Mouse (Mus musculus) adipocyte (in vitro differentiated cells): ENCODE results near the gene Meaf6.
A peak's percentile ranks its signal among the peaks of the same experiment; 100 is the strongest.

ENCODE experiments used
- DNase-seq: peaks from one replicate; pipeline ENCODE4 v3.0.0-alpha.2; 2016; ENCODE audit warnings: low spot score

Meaf6 gene

DNA sequence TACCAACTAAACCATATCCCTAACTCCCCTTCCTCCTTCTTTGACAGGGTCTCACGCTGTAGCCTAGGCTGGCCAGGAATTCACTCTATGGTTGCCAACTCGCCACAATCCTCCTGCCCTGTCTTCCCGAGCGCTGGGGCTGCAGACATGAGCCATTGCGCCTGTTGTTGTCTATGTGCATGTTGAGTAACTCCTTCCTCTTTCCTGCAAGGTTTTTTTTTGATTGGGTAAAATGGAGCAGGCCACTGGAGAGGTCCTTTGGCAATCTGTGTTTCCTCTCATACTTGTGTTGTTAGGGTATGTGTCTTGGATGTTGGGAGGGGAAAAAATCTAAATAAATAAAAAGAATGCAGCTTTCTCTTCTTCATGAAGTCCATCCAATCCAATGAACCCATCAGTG lies 59.3 kb downstream of the Meaf6 start:
- no peak for DNase-seq

DNA sequence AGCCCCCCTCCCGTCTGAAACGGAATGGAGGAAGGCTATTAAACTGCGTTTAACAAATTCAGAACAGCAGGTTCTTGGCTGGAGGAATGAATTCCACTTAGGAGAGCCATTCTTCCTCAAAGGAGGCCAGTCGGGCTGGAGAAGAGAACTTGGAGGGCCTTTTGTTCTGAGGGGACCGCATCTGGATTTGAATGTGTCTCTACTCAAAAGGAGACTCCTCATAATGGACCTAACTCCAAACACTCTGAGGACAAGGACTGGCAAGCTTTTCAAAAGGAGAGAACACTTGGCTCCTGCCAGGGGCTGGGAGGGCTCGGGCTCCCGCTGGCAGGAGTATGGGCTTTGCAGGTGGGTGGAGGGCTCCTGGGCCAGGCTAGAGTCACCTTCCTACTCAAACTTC lies 59.7 kb downstream of the Meaf6 start:
- DNase-seq, result no peak

DNA sequence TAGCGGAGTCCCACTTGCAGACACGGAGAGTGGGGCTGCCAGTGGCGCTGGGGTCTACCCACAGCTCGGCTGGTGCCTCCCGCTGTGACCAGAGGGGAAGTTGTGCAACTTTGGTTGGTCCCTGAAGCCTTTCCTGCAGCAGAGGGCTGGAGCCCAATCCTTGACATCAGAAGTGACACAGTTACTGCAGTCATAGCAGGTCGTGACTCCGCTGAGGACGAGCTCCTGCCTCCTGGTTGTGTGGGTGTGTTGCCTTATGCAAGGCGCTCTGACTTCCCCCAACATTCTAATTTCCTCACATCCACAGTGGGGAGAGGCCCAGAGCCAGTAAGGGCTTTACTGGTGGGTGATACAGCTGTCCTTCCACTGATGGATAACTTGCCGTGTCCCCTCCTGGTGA lies 60.3 kb downstream of the Meaf6 start:
- DNase-seq, result peak; percentile 30

GRCm38 (mm10) chr4:125147970-125148369 lies 63.0 kb downstream of the Meaf6 start:
- DNase-seq, result no peak

DNA sequence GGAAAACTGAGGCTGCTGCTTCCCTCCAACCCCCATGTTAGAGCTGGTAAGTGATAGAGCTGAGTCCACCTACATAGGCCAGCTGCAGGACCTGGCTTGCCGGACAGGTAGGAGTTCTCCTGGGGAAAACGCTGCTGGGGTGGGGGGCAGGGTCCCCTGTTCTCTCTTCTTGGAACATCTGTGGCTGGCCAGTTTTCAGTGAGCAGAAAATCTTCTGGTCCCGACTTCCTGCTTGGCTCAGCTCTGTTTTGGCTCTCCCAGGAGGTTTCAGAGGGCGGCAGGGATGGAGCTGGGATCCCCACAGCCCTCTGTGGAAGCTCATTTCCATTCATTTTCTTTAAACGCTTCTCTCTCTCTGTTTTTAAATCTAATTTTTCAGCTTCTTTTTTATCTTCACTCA lies 64.5 kb downstream of the Meaf6 start:
- no peak for DNase-seq

GRCm38 (mm10) chr4:125152469-125152868 lies 67.5 kb downstream of the Meaf6 start:
- no peak for DNase-seq

DNA sequence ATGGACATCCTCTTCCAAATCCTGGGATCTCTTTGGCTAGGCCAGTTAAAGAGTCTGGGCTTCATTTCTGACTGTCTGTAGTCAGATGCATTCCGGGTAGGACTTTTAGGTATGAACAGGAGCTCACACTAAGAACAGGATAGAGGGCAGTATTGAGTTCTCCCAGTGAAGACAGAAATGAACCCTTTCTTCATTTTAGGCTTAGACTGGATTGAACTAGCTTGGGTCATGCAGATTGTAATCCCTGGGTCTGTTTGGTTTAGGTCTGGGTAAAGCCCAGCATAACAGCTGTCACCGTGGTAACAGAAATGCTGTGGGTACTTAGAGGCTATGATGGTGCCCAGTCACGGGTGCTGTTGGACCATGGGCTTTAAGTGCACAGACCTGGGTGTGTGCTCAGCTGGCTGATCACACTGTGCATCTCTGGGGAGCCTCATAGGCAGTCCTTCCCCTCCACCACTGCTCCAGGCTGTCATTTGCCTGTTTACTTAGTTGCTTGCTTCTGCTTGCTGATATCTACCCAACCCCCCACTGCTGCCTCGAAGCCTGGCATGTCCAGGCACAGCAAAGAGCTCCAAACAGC lies 68.8 kb downstream of the Meaf6 start:
- DNase-seq, result no peak

DNA sequence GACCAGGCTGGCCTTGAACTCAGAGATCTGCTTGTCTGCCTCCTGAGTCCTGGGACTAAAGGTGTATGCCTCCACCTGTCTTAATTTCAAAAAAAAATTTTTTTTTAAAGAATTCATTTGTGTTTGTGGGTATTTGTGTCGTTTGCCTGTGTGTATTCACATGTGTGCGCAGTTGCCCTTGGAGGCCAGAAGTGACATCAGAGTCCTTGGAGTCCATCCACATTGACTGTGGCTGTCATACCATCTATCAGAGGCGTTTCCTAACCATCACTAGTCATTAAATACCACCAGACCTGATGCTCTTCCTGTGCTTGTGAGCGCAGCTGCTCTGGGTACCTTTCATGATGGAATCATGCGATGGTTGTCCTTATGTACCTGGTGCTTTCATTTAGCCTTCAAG lies 70.7 kb downstream of the Meaf6 start:
- DNase-seq, result no peak

DNA sequence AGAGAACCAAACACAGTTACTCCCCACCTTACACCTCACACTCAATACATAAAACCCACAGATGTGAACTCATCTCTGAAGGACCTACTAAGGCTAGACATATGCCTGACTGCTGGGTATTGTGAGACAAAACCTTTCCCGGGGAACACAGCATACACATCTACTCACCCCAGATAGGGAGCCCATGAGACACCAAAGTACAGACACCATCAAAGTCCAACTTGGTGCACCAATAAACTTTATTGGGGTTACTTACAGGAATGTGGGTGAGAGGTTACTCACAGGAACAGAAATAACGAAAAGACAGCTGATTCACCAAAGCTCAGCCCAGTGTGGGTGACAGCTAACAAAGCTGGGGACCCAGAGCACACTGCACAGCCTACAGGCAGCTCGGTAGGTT lies 72.4 kb downstream of the Meaf6 start:
- DNase-seq, result no peak

GRCm38 (mm10) chr4:125158081-125158480 lies 73.1 kb downstream of the Meaf6 start:
- DNase-seq, result peak; percentile 17

- no peak for DNase-seq
Observed at GRCm38 (mm10) chr4:125158581-125159317, 73.8 kb downstream of the Meaf6 start.

DNA sequence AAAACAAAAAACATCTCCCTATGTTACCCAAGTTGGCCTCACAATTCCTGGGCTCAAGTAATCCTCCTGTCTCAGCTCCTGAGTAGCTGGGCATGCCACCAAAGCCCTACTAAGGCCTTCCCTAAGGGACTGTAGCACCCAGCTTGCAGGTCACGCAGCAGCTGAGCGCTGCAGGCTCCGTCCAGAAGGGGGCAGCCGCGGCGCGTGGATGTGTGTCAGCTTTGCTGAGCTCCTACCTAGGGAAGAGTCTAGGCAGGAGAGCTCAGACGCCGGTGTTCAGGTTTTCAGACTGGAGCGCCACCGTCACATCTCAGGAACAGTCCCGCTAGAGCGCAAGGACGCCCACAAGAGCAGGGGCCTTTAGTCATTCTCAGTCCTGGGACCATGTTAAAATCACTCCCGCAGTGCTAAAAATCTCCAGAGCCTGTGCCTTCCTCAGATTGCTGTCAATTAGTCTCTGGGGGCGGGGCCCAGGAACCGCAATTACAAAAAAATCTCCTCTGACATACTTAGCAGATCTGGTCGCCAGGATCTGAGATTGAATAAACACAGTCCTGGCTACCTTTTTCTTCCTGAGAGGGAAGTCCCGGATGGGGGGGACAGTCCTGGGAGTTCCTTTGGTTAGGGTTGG lies 75.5 kb downstream of the Meaf6 start:
- DNase-seq, result peak; percentile 79

DNA sequence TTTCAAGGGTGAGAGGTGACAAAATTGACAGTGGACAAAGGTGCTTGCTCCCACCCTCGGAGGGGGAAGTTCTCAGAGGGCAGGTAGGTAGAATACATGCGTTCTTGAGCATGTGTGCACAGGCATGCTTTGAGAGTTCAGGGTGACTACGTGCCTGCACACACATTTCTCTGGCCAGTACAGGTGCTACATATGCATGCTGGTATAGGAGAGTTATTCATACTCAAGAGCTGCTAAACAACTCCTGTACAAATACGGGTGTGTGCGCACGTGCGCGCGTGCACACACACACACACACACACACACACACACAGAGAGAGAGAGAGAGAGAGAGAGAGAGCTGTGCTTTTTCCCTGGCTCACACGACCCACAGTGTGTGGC lies 76.0 kb downstream of the Meaf6 start:
- no peak for DNase-seq

GRCm38 (mm10) chr4:125161392-125161791 lies 76.5 kb downstream of the Meaf6 start:
- DNase-seq, result no peak

- no peak for DNase-seq
Observed at GRCm38 (mm10) chr4:125162701-125163100, 77.8 kb downstream of the Meaf6 start.
